Mouse (Mus musculus): ENCODE measurements around the gene Rbp7. TPM values are rescaled to one million over a fixed set of nuclear protein-coding genes. Genes with fewer than 3 reads are reported as not detected.
"Not testable (repeated sequence)": the region's sequence is repeated elsewhere in the genome, so short reads cannot be mapped to it uniquely, and the experiment has no call there.

Rbp7 gene
- polyA plus RNA-seq, 1 experiment from 2014 or later: not detected

DNA sequence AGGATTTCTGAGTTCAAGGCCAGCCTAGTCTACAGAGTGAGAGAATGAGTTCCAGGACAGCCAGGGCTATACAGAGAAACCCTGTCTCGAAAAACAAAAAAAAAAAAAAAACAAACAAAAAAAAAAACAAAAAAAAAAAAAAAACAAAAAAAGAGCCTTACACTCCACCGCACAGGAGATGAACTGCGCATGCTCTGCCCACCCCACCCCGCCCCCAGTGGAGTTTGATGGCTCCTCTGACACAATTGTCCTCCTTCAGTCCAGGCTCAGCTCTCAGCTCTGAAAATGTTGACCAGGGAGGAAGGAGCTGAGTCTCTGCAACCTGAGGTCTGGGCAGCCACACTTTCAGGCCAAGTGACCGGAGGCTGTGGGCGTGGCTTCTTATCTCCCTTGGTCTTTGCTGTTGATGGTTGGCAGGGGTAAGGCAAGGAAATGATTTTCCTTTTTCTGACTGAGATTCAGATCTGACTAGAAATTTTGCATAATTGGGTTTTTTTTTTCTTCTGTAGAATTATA is 8.7 kb upstream of the Rbp7 start:
- Histone ChIP-seq H3K4me3 (ENCODE audit: inconsistent target) (no peak overlapping the region), H3K27ac (no peak overlapping the region), H3K79me2 (ENCODE audit: inconsistent target) (no peaks in the 10 kb centered on the region), H3K36me3 (ENCODE audit: inconsistent target) (peaks cover under 1% of the 10 kb centered on the region; the same call in 1 of the 2 replicates)
- WGBS (ENCODE audit: missing documents): 86% methylated on average over 5 of the region's 6 CpGs

DNA sequence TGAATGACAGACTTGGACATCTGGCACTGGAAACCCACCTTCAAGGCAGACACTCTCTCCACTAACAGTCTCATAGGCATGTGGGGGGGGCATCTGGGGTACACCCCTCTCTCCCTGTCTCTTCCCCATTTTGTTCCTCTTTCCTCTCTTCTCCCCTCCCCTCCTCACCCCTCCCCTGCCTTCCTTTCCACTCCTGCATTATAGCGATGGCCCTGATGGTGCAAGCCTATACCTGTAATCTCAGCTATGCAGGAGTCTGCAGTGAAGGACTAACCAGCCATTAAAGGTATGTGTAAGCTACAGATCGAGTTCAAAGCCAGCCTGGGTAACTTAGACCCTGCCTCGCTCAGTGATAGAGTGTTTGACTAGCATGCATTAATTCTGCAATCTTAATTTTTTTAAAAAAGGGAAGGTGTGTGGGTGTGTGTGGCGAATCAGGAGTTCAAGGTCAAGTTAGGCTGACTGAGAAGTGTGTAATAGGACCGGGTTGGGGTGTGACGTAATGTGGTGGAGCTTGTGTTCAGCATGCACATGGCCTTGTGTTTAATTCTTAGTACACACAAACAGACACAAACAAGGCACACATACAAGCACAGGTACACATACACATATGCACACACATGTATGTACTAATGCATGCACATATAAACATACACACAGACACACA is 7.7 kb upstream of the Rbp7 start:
- Histone ChIP-seq H3K79me2 (ENCODE audit: inconsistent target) (no peaks in the 10 kb centered on the region), H3K36me3 (ENCODE audit: inconsistent target) (no peaks in the 10 kb centered on the region), H3K27ac (no peak overlapping the region), H3K4me3 (ENCODE audit: inconsistent target) (no peak overlapping the region)
- WGBS (ENCODE audit: missing documents): 28% methylated on average over 5 of the region's 6 CpGs

DNA sequence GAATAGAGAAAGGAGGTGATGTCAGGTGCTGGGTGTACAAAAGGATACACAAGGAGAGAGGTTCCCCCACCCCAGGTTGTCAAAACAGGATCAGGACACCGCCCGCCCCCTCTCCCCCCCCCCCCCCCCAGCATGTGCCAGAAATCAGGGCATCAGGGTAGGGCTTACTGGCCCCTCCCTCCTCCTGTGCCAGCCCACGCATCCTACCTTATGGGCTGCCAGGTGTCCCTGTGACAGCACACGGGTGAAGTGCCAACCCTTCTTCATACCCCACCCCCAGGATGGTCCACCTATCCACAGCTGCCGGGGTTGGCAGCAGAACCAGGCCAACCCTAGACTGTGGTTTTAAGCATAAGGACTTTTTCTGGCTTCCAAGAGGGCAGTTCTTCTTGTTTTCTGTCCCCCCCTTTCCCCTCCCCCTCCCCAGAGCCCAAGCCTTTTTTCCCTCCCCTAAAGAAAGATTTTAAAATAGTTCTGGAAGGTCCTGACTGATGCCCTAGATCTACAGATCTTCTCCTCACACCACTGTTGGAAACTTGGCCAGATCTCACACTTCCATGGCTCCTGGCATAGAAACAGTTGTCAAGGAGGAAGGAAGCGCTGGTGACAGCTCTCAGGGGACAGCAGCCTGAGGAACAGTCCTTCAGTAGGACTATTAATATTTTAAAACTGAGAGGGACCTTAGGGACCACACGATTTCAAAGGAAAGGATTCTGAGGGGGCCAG is 7.0 kb upstream of the Rbp7 start:
- WGBS (ENCODE audit: missing documents): 4% methylated on average over 3 of the region's 7 CpGs

DNA sequence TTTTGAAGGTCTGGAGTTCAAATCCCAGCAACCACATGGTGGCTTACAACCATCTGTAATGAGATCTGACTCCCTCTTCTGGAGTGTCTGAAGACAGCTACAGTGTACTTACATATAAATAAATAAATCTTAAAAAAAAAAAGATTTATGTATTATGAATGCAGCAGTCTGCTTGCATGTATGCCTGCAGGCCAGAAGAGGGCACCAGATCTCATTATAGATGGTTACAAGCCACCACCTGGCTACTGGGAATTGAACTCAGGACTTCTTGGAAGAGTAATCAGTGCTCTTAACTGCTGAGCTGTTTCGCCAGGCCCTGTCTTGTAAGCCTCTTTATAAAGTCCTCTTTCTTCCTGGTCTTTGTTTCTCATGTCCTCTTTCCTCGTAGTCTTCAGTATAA is 5.7 kb upstream of the Rbp7 start:
- not testable (repeated sequence) for H3K4me3 ChIP-seq (ENCODE audit: inconsistent target); H3K27ac ChIP-seq; H3K79me2 ChIP-seq (ENCODE audit: inconsistent target); H3K36me3 ChIP-seq (ENCODE audit: inconsistent target)
- 92% methylated on average over 2 of the region's 2 CpGs for WGBS (ENCODE audit: missing documents)

More for the DNA sequence above, 7.0 kb upstream of the Rbp7 start:
- H3K27ac ChIP-seq: no peak overlapping the region
- H3K36me3 ChIP-seq (ENCODE audit: inconsistent target): no peaks in the 10 kb centered on the region
- H3K79me2 ChIP-seq (ENCODE audit: inconsistent target): no peaks in the 10 kb centered on the region
- no peak overlapping the region for H3K4me3 ChIP-seq (ENCODE audit: inconsistent target)

DNA sequence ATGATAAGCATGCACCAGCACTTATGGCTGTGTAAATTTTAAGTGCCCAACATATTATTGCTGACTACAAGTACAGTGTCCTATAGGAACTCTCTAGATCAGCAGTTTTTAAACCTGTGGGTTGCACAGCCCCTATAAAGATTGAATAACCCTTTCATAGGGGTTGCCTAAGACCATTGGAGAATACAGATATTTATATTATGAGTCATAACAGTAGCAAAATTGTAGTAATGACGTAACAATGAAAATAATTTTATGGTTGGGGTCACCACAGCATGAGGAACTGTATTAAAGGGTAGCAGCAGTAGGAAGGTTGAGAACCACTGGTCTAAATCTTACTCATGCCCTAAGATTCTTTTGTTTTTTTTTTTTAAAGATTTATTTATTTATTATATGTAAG is 4.6 kb upstream of the Rbp7 start:
- Histone ChIP-seq H3K36me3 (ENCODE audit: inconsistent target) (no peaks in the 10 kb centered on the region), H3K79me2 (ENCODE audit: inconsistent target) (no peaks in the 10 kb centered on the region), H3K4me3 (ENCODE audit: inconsistent target) (no peak overlapping the region), H3K27ac (no peak overlapping the region)
- WGBS (ENCODE audit: missing documents): 40% methylated on average over 1 of the region's 1 CpGs

DNA sequence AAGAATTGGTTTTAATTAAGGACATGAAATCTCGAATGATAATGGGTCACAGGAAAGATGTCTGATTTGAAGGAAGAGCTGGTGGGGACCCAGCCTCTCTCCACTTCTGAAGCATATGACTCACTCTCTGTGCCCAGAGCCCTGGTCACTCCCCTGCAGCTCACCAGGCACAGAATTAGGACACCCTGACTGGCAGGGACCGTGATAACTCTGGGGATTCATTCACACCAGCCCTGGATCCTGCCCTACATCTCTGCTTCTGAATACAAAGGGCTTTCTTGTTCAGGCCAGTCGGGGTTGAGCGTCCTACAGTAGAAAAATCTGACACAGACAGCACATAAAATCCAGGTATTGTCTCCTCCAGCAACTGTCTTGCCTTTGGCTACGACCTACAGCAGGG is 3.7 kb upstream of the Rbp7 start:
- Histone ChIP-seq H3K27ac (no peak overlapping the region), H3K79me2 (ENCODE audit: inconsistent target) (no peaks in the 10 kb centered on the region), H3K4me3 (ENCODE audit: inconsistent target) (no peak overlapping the region), H3K36me3 (ENCODE audit: inconsistent target) (no peaks in the 10 kb centered on the region)
- WGBS (ENCODE audit: missing documents): 49% methylated on average over 5 of the region's 5 CpGs

DNA sequence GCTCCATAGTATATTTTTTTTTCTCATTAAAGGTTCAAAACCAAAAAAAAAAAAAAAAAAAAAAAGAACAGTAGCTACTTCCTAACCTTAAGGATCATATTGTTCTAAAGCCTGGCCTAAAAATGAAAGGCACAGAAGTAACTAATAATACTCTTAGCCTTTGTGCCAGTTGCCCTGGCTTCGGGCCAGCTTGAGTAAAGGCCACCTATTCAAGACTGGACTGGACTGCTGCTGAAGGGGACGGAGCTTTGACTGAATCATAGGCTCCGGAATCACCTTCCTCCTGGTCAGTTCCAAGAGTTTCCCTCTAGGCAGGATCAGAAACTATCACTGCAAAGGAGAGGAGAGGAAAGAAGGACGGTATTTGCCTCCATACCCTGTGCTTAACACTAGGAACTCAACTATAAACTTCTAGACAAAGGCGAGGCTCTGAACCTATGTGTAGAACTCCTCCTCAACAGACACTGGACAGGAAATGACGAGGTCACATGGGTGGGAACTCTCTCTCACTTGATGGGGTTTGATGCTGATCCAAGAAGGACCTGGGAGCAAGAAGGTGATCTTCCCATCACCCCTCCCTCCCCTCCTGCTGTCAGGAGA is 3.2 kb upstream of the Rbp7 start:
- H3K4me3 ChIP-seq (ENCODE audit: inconsistent target): no peak overlapping the region
- no peak overlapping the region for H3K27ac ChIP-seq
- no peaks in the 10 kb centered on the region for H3K79me2 ChIP-seq (ENCODE audit: inconsistent target)
- H3K36me3 ChIP-seq (ENCODE audit: inconsistent target): no peaks in the 10 kb centered on the region
- WGBS (ENCODE audit: missing documents): 90% methylated on average over 6 of the region's 6 CpGs

DNA sequence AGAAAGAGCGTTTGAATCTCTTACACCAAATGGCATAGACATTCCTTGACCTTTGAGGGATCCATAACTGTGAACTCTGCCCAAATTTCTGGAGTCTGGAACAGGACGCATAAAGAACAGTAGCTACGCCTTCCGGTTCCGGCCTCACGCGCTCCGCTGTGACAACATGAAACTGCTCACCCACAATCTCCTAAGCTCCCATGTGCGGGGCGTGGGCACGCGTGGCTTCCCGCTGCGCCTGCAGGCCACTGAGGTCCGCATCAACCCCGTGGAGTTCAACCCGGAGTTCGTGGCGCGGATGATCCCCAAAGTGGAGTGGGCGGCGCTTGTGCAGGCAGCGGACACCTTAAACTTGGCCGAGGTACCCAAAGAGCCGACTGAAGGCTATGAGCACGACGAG is 2.4 kb upstream of the Rbp7 start:
- H3K27ac ChIP-seq; H3K36me3 ChIP-seq (ENCODE audit: inconsistent target); H3K79me2 ChIP-seq (ENCODE audit: inconsistent target); H3K4me3 ChIP-seq (ENCODE audit: inconsistent target): not testable (repeated sequence)
- WGBS (ENCODE audit: missing documents): 100% methylated on average over 8 of the region's 27 CpGs

DNA sequence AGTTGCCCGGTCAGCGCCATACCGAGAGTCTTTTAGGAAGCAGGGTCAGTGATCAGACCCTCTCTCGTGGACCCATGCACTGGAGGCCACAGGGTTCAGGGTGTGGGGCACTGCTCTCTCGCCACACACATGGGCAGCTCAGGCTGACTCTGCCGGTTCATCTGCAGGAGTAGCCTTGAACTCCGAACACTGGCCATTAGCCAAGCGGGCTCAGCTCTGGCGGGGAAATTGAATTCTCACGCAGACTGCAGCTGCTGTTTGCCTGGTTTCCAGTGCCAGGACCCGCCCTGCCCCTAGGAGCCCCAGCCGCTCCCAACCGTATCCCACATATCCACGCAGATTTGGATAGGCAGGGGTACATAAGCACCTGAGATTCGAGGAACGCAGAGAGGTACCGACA is 515 bp downstream of the Rbp7 start:
- WGBS (ENCODE audit: missing documents): 90% methylated on average over 17 of the region's 17 CpGs

DNA sequence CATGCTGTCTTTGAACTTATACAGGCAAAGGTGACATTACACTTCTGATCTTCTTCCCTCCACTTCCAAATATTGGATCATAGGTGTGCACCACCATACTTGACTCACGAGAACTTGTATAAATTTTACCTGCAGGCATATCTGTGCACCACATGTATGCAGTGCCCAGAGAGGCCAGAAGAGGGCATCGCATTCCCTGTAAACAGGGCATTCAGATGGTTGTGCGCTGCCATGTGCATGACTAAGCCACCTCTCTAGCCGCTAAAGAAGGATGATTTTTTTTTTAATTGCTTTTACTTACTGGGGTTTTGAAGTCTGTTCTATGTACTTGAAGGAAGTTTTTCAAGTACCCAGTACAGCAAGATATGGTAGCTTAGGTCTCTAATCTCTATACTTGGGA is 1.1 kb downstream of the Rbp7 start:
- no peak overlapping the region for H3K4me3 ChIP-seq (ENCODE audit: inconsistent target)
- WGBS (ENCODE audit: missing documents): 64% methylated on average over 4 of the region's 4 CpGs
- no peak overlapping the region for H3K27ac ChIP-seq
- no peaks in the 10 kb centered on the region for H3K79me2 ChIP-seq (ENCODE audit: inconsistent target)
- H3K36me3 ChIP-seq (ENCODE audit: inconsistent target): no peaks in the 10 kb centered on the region

More for the DNA sequence above, 515 bp downstream of the Rbp7 start:
- no peaks in the 10 kb centered on the region for H3K79me2 ChIP-seq (ENCODE audit: inconsistent target)
- no peak overlapping the region for H3K4me3 ChIP-seq (ENCODE audit: inconsistent target)
- H3K27ac ChIP-seq: no peak overlapping the region
- H3K36me3 ChIP-seq (ENCODE audit: inconsistent target): no peaks in the 10 kb centered on the region

DNA sequence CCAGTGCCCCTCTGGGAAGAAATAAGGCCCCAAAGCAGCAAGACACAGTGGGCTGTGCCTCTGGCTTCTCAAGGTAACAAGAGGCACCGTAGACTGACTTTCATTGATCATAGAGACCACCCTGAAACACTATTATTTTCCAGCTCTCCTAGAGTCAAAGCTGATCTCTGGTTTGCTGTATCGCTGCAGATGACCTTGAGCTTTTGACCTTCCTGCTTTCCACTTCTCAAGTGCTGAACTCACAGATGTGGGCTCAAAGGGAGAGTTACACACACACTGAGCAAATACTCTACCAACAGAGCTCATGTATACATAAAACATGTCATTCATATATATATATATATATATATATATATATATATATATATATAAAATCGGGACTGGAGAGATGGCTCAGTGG is 4.1 kb downstream of the Rbp7 start:
- H3K79me2 ChIP-seq (ENCODE audit: inconsistent target): no peaks in the 10 kb centered on the region
- H3K27ac ChIP-seq: no peak overlapping the region
- H3K4me3 ChIP-seq (ENCODE audit: inconsistent target): no peak overlapping the region
- H3K36me3 ChIP-seq (ENCODE audit: inconsistent target): no peaks in the 10 kb centered on the region
- 91% methylated on average over 2 of the region's 3 CpGs for WGBS (ENCODE audit: missing documents)

DNA sequence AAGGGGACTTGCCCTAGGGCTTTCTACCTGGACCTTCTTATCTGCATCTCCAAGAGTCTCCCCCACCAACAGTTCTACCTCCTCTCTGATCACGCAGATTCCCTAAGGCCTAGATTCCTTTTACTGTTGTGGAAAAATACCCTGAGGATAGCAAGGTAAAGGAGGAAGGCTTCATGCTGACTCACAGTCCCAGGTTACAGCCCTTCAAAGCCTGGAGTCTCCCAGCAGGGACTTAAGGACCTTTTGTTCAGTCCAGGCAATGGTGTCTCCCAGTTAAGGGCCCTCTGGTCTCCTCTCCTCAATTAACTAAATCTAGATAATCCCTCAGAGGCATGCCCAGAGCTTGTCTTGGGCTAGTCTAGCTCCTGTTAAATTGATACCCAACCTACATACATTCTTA is 8.5 kb downstream of the Rbp7 start:
- 100% methylated on average over 1 of the region's 1 CpGs for WGBS (ENCODE audit: missing documents)
- no peaks in the 10 kb centered on the region for H3K36me3 ChIP-seq (ENCODE audit: inconsistent target)
- no peaks in the 10 kb centered on the region for H3K79me2 ChIP-seq (ENCODE audit: inconsistent target)
- H3K27ac ChIP-seq: no peak overlapping the region
- no peak overlapping the region for H3K4me3 ChIP-seq (ENCODE audit: inconsistent target)

DNA sequence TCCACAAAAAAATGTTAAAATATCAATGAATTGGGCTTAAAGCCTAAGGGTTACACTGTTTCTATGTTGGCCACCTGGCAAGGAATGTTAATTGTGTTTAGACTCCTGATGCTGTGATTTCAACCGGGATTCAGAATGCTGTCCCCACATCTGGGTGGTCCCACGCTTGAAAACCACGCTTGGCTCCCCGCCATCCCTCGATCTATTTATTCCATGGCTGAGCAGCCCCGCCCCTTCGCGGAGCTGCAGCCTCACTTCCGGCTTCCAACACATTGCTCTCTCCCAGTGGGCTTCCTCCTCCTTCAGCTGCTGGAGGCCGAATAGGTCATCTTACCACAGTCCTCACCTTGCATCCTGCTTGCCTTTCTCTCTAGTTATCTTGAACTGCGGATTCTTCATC is 8.9 kb downstream of the Rbp7 start:
- peak overlapping the region; percentile 41 for H3K27ac ChIP-seq
- WGBS (ENCODE audit: missing documents): 15% methylated on average over 10 of the region's 11 CpGs
- H3K79me2 ChIP-seq (ENCODE audit: inconsistent target): no peaks in the 10 kb centered on the region
- H3K4me3 ChIP-seq (ENCODE audit: inconsistent target): no peak overlapping the region
- H3K36me3 ChIP-seq (ENCODE audit: inconsistent target): no peaks in the 10 kb centered on the region

DNA sequence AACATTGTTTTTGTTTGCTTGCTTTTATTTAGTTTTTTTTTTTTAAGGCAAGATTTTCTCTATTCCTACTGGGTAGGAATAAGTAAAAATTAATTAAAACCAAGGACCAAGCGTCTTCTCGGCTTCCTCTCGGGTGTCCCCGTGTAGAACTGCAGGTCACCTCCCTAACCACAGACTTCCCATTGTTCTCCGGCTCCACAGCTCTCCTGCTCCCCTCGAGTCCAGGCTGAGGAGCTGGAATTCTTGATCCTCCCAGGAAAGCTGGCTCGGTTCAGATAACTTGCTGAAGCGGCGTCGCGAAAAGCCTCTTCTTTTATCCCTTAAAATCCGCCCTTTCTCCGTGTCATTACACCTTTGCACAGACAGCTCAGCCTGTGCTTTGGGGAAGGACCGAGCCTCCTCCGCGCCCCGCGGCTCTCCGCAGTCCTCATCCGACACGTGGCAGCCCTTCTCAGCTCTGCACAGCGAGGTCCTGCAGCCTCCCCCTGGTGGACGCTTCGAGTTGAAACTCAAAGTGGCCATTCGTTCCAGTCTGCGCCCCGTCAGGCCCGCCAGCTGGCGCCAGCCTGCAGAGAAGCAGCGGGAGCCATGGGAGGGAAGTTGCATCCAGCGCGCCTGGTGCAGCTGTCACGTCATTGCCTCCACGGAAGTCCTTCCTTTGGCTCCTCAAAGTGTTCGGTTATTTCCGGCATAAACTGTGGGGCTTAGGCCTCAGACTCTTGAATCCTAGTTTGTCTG is 9.6 kb downstream of the Rbp7 start:
- H3K36me3 ChIP-seq (ENCODE audit: inconsistent target): no peaks in the 10 kb centered on the region
- no peaks in the 10 kb centered on the region for H3K79me2 ChIP-seq (ENCODE audit: inconsistent target)
- peak overlapping the region; percentile 19; the same call in 1 of the 2 replicates for H3K4me3 ChIP-seq (ENCODE audit: inconsistent target)
- WGBS (ENCODE audit: missing documents): 2% methylated on average over 36 of the region's 36 CpGs
- H3K27ac ChIP-seq: peak overlapping the region; percentile 41

Data from macrophage (primary cell).